Mouse (Mus musculus): ENCODE measurements at regions not wholly inside any gene's neighbourhood (a gene's known extent, or its start where the extent isn't known, plus 50 kb on each side); places are given as distances from the start of the nearest gene placed in this dataset.

- no peak for DNase-seq (ENCODE audit: low spot score in 2 of 2)
Observed at GRCm38 (mm10) chr2:172613891-172614391, 64.5 kb downstream of the Tfap2c start.

- no peak for DNase-seq (ENCODE audit: low spot score in 2 of 2)
Observed at GRCm38 (mm10) chr2:172615148-172615547, 65.8 kb downstream of the Tfap2c start.

- no peak for DNase-seq (ENCODE audit: low spot score in 2 of 2)
Observed at GRCm38 (mm10) chr2:172615582-172615981, 66.2 kb downstream of the Tfap2c start.

GRCm38 (mm10) chr2:172619168-172619567 is 69.8 kb downstream of the Tfap2c start:
- DNase-seq (ENCODE audit: low spot score in 2 of 2): no peak

GRCm38 (mm10) chr2:172620001-172620400 is 70.6 kb downstream of the Tfap2c start:
- no peak for DNase-seq (ENCODE audit: low spot score in 2 of 2)

GRCm38 (mm10) chr2:172623707-172624106 is 74.3 kb downstream of the Tfap2c start:
- DNase-seq (ENCODE audit: low spot score in 2 of 2): no peak

- DNase-seq (ENCODE audit: low spot score in 2 of 2): no peak
Observed at GRCm38 (mm10) chr2:172627353-172628306, 78.2 kb downstream of the Tfap2c start.

- DNase-seq (ENCODE audit: low spot score in 2 of 2): no peak
Observed at GRCm38 (mm10) chr2:172630333-172630732, 80.9 kb downstream of the Tfap2c start.

GRCm38 (mm10) chr2:172642616-172643015 is 93.2 kb downstream of the Tfap2c start:
- no peak for DNase-seq (ENCODE audit: low spot score in 2 of 2)

GRCm38 (mm10) chr2:172643860-172644259 is 94.5 kb downstream of the Tfap2c start:
- DNase-seq (ENCODE audit: low spot score in 2 of 2): no peak

- no peak for DNase-seq (ENCODE audit: low spot score in 2 of 2)
Observed at GRCm38 (mm10) chr2:172644451-172644850, 95.1 kb downstream of the Tfap2c start.

- DNase-seq (ENCODE audit: low spot score in 2 of 2): no peak
Observed at GRCm38 (mm10) chr2:172648072-172648471, 98.7 kb downstream of the Tfap2c start.

GRCm38 (mm10) chr2:172660479-172660878 is 111.1 kb downstream of the Tfap2c start:
- no peak for DNase-seq (ENCODE audit: low spot score in 2 of 2)

- no peak for DNase-seq (ENCODE audit: low spot score in 2 of 2)
Observed at GRCm38 (mm10) chr2:172660916-172661315, 111.5 kb downstream of the Tfap2c start.

- no peak for DNase-seq (ENCODE audit: low spot score in 2 of 2)
Observed at GRCm38 (mm10) chr2:172661418-172661980, 112.1 kb downstream of the Tfap2c start.

GRCm38 (mm10) chr2:172662165-172662564 is 112.8 kb downstream of the Tfap2c start:
- no peak for DNase-seq (ENCODE audit: low spot score in 2 of 2)

GRCm38 (mm10) chr2:172663681-172664080 is 114.3 kb downstream of the Tfap2c start:
- no peak for DNase-seq (ENCODE audit: low spot score in 2 of 2)

- DNase-seq (ENCODE audit: low spot score in 2 of 2): no peak
Observed at GRCm38 (mm10) chr2:172673081-172673480, 123.7 kb downstream of the Tfap2c start.

- DNase-seq (ENCODE audit: low spot score in 2 of 2): no peak
Observed at GRCm38 (mm10) chr2:172674641-172675040, 125.2 kb downstream of the Tfap2c start.

GRCm38 (mm10) chr2:172675081-172675480 is 125.7 kb downstream of the Tfap2c start:
- no peak for DNase-seq (ENCODE audit: low spot score in 2 of 2)

- DNase-seq (ENCODE audit: low spot score in 2 of 2): no peak
Observed at GRCm38 (mm10) chr2:172690196-172690595, 140.8 kb downstream of the Tfap2c start.

GRCm38 (mm10) chr2:172690931-172691651 is 141.7 kb downstream of the Tfap2c start:
- no peak for DNase-seq (ENCODE audit: low spot score in 2 of 2)
